Mouse (Mus musculus): ENCODE results near the gene Gnrhr. TPM values are rescaled to one million over a fixed set of nuclear protein-coding genes. Genes with fewer than 3 reads are reported as not detected.
A peak's percentile ranks its signal among the peaks of the same experiment; 100 is the strongest.

Gnrhr gene
- polyA plus RNA-seq (2012; rRNA removed): not detected in 2 replicates

GRCm38 (mm10) chr5:86197801-86198200 is at the start of gene Gnrhr:
Gene Gnrhr, minus strand, starts transcription at chr5:86197901.
- Histone ChIP-seq H3K36me3 (ENCODE audit: control insufficient read depth, insufficient read depth, low read length) (no peaks in the 10 kb centered on the region), H3K4me3 (ENCODE audit: low read depth, low read length) (no peak within 1 kb of the TSS), H3K27ac (ENCODE audit: insufficient read depth, low read depth, low read length) (no peak within 1 kb of the TSS), H3K27me3 (ENCODE audit: control insufficient read depth, insufficient read depth, low read length) (no peaks in the 10 kb centered on the region; the same call in 1 of the 2 replicates), H3K4me1 (ENCODE audit: control insufficient read depth, insufficient read depth, insufficient read length, low read length) (no peaks in the 10 kb centered on the region)
- TF ChIP-seq CTCF (IDR thresholded peaks at IDR 0.05; ENCODE audit: extremely low read depth, insufficient read length, insufficient replicate concordance, low read depth, low read length) (no peak), POLR2A (IDR thresholded peaks at IDR 0.05; ENCODE audit: low read depth, low read length) (no peak)
- 89% methylated on average over 10 of the region's 10 CpGs for WGBS

- H3K27ac ChIP-seq (ENCODE audit: insufficient read depth, low read depth, low read length): no peak overlapping the region
- H3K4me1 ChIP-seq (ENCODE audit: control insufficient read depth, insufficient read depth, insufficient read length, low read length): no peaks in the 10 kb centered on the region
- 90% methylated on average over 11 of the region's 11 CpGs for WGBS
- TF ChIP-seq CTCF (IDR thresholded peaks at IDR 0.05; ENCODE audit: extremely low read depth, insufficient read length, insufficient replicate concordance, low read depth, low read length): no peak
- TF ChIP-seq POLR2A (IDR thresholded peaks at IDR 0.05; ENCODE audit: low read depth, low read length): no peak
- no peak overlapping the region for H3K4me3 ChIP-seq (ENCODE audit: low read depth, low read length)
- no peaks in the 10 kb centered on the region for H3K27me3 ChIP-seq (ENCODE audit: control insufficient read depth, insufficient read depth, low read length)
- H3K36me3 ChIP-seq (ENCODE audit: control insufficient read depth, insufficient read depth, low read length): no peaks in the 10 kb centered on the region
Measured at GRCm38 (mm10) chr5:86246559-86246958, 48.9 kb upstream of the Gnrhr start.

GRCm38 (mm10) chr5:86244880-86245279 is 47.2 kb upstream of the Gnrhr start:
- Histone ChIP-seq H3K27ac (ENCODE audit: insufficient read depth, low read depth, low read length) (no peak overlapping the region), H3K4me3 (ENCODE audit: low read depth, low read length) (no peak overlapping the region), H3K4me1 (ENCODE audit: control insufficient read depth, insufficient read depth, insufficient read length, low read length) (no peaks in the 10 kb centered on the region), H3K36me3 (ENCODE audit: control insufficient read depth, insufficient read depth, low read length) (no peaks in the 10 kb centered on the region), H3K27me3 (ENCODE audit: control insufficient read depth, insufficient read depth, low read length) (no peaks in the 10 kb centered on the region)
- 43% methylated on average over 1 of the region's 1 CpGs for WGBS
- no peak for TF ChIP-seq POLR2A (IDR thresholded peaks at IDR 0.05; ENCODE audit: low read depth, low read length)
- TF ChIP-seq CTCF (IDR thresholded peaks at IDR 0.05; ENCODE audit: extremely low read depth, insufficient read length, insufficient replicate concordance, low read depth, low read length): no peak

GRCm38 (mm10) chr5:86244275-86244674 is 46.6 kb upstream of the Gnrhr start:
- TF ChIP-seq POLR2A (IDR thresholded peaks at IDR 0.05; ENCODE audit: low read depth, low read length): no peak
- no peak for TF ChIP-seq CTCF (IDR thresholded peaks at IDR 0.05; ENCODE audit: extremely low read depth, insufficient read length, insufficient replicate concordance, low read depth, low read length)
- WGBS: 84% methylated on average over 3 of the region's 3 CpGs
- no peaks in the 10 kb centered on the region for H3K36me3 ChIP-seq (ENCODE audit: control insufficient read depth, insufficient read depth, low read length)
- H3K4me3 ChIP-seq (ENCODE audit: low read depth, low read length): no peak overlapping the region
- no peaks in the 10 kb centered on the region for H3K4me1 ChIP-seq (ENCODE audit: control insufficient read depth, insufficient read depth, insufficient read length, low read length)
- H3K27ac ChIP-seq (ENCODE audit: insufficient read depth, low read depth, low read length): no peak overlapping the region
- no peaks in the 10 kb centered on the region for H3K27me3 ChIP-seq (ENCODE audit: control insufficient read depth, insufficient read depth, low read length)

- no peak overlapping the region for H3K4me3 ChIP-seq (ENCODE audit: low read depth, low read length)
- TF ChIP-seq POLR2A (IDR thresholded peaks at IDR 0.05; ENCODE audit: low read depth, low read length) (no peak), CTCF (IDR thresholded peaks at IDR 0.05; ENCODE audit: extremely low read depth, insufficient read length, insufficient replicate concordance, low read depth, low read length) (no peak)
- WGBS: 70% methylated on average over 5 of the region's 5 CpGs
- H3K27me3 ChIP-seq (ENCODE audit: control insufficient read depth, insufficient read depth, low read length): no peaks in the 10 kb centered on the region
- no peaks in the 10 kb centered on the region for H3K4me1 ChIP-seq (ENCODE audit: control insufficient read depth, insufficient read depth, insufficient read length, low read length)
- no peak overlapping the region for H3K27ac ChIP-seq (ENCODE audit: insufficient read depth, low read depth, low read length)
- no peaks in the 10 kb centered on the region for H3K36me3 ChIP-seq (ENCODE audit: control insufficient read depth, insufficient read depth, low read length)
Measured at GRCm38 (mm10) chr5:86227156-86227853, 29.6 kb upstream of the Gnrhr start.

GRCm38 (mm10) chr5:86191356-86191755 is 6.3 kb downstream of the Gnrhr start:
- Histone ChIP-seq H3K27ac (ENCODE audit: insufficient read depth, low read depth, low read length) (no peak overlapping the region), H3K4me3 (ENCODE audit: low read depth, low read length) (no peak overlapping the region), H3K36me3 (ENCODE audit: control insufficient read depth, insufficient read depth, low read length) (no peaks in the 10 kb centered on the region), H3K4me1 (ENCODE audit: control insufficient read depth, insufficient read depth, insufficient read length, low read length) (no peaks in the 10 kb centered on the region), H3K27me3 (ENCODE audit: control insufficient read depth, insufficient read depth, low read length) (no peaks in the 10 kb centered on the region)
- WGBS: 9% methylated on average over 4 of the region's 4 CpGs
- no peak for TF ChIP-seq POLR2A (IDR thresholded peaks at IDR 0.05; ENCODE audit: low read depth, low read length)
- no peak for TF ChIP-seq CTCF (IDR thresholded peaks at IDR 0.05; ENCODE audit: extremely low read depth, insufficient read length, insufficient replicate concordance, low read depth, low read length)

GRCm38 (mm10) chr5:86190770-86191169 is 6.9 kb downstream of the Gnrhr start:
- Histone ChIP-seq H3K27me3 (ENCODE audit: control insufficient read depth, insufficient read depth, low read length) (no peaks in the 10 kb centered on the region), H3K27ac (ENCODE audit: insufficient read depth, low read depth, low read length) (no peak overlapping the region), H3K4me1 (ENCODE audit: control insufficient read depth, insufficient read depth, insufficient read length, low read length) (no peaks in the 10 kb centered on the region), H3K4me3 (ENCODE audit: low read depth, low read length) (no peak overlapping the region), H3K36me3 (ENCODE audit: control insufficient read depth, insufficient read depth, low read length) (no peaks in the 10 kb centered on the region)
- 24% methylated on average over 5 of the region's 5 CpGs for WGBS
- TF ChIP-seq CTCF (IDR thresholded peaks at IDR 0.05; ENCODE audit: extremely low read depth, insufficient read length, insufficient replicate concordance, low read depth, low read length) (peak; percentile 36; the same call in 1 of the 2 replicates), POLR2A (IDR thresholded peaks at IDR 0.05; ENCODE audit: low read depth, low read length) (no peak)
